ENCODE assay signal across 15 mouse cellular contexts in genomic region chr6:127879472-127879871, GRCm38 (mm10). TPM values are rescaled to one million over a fixed set of nuclear protein-coding genes. Genes with fewer than 3 reads are reported as not detected.
DNase-seq lines count a peak whose midpoint lies in the region; ATAC-seq and TF ChIP-seq lines count a peak whose summit lies in the region.
"Had no signal": no experiment of that assay in that cellular context is flagged by ENCODE, and none has a peak within 500 bp of the region (broad histone marks: within the 10 kb centered on the region; RNA-seq: fewer than 3 reads in every experiment).

No protein-coding gene starts in this region.

- H3K36me3 ChIP-seq in hindbrain, embryonic 11.5 days (ENCODE audit: control insufficient read depth, insufficient read depth, low read length), result no peaks in the 10 kb centered on the region
- no peaks in the 10 kb centered on the region for H3K36me3 ChIP-seq in hindbrain, embryonic 16.5 days (ENCODE audit: control insufficient read depth, insufficient read depth, low read length)
- H3K36me3 ChIP-seq in midbrain, postnatal 0 days (ENCODE audit: insufficient read depth, low read length), result no peaks in the 10 kb centered on the region
- H3K36me3 ChIP-seq in midbrain, embryonic 10.5 days, result no peaks in the 10 kb centered on the region
- no peaks in the 10 kb centered on the region for H3K36me3 ChIP-seq in splenic B cell, adult 2 months (ENCODE audit: control insufficient read depth, insufficient read depth, low read length, poor library complexity, severe bottlenecking)
- H3K36me3 ChIP-seq: forebrain, embryonic 15.5 days; heart, embryonic 15.5 days had no signal

- H3K4me2 ChIP-seq in hindbrain, embryonic 11.5 days (replicated peaks; ENCODE audit: low read depth, low read length), result no peak overlapping the region
- H3K4me2 ChIP-seq in hindbrain, embryonic 16.5 days (ENCODE audit: low read length), result no peak overlapping the region
- H3K4me2 ChIP-seq in midbrain, postnatal 0 days (ENCODE audit: low read depth, low read length, poor library complexity, severe bottlenecking), result no peak overlapping the region
- H3K4me2 ChIP-seq: forebrain, embryonic 15.5 days; heart, embryonic 15.5 days had no signal

- no peaks in the 10 kb centered on the region for H3K27me3 ChIP-seq in hindbrain, embryonic 11.5 days (ENCODE audit: control insufficient read depth, insufficient read depth, low read length)
- no peaks in the 10 kb centered on the region for H3K27me3 ChIP-seq in hindbrain, embryonic 16.5 days (replicated peaks; ENCODE audit: control insufficient read depth, insufficient read depth, low read length)
- H3K27me3 ChIP-seq in midbrain, postnatal 0 days (ENCODE audit: insufficient read depth, low read length), result no peaks in the 10 kb centered on the region
- H3K27me3 ChIP-seq in midbrain, embryonic 10.5 days (ENCODE audit: low read depth, poor library complexity, severe bottlenecking), result no peaks in the 10 kb centered on the region
- H3K27me3 ChIP-seq in splenic B cell, adult 2 months (ENCODE audit: control insufficient read depth, insufficient read depth, low read length, poor library complexity, severe bottlenecking), result no peaks in the 10 kb centered on the region
- H3K27me3 ChIP-seq: forebrain, embryonic 15.5 days had no signal

- no peak overlapping the region for H3K9ac ChIP-seq in hindbrain, embryonic 11.5 days (ENCODE audit: low read depth, low read length)
- H3K9ac ChIP-seq in hindbrain, embryonic 16.5 days (ENCODE audit: low read depth, low read length), result no peak overlapping the region
- H3K9ac ChIP-seq in midbrain, postnatal 0 days (replicated peaks; ENCODE audit: low read length, poor library complexity, severe bottlenecking), result no peak overlapping the region
- H3K9ac ChIP-seq: forebrain, embryonic 15.5 days; heart, embryonic 15.5 days had no signal

- H3K9me3 ChIP-seq in hindbrain, embryonic 11.5 days (ENCODE audit: control insufficient read depth, low read length), result peaks cover 4% of the 10 kb centered on the region; the same call in 1 of the 2 replicates
- H3K9me3 ChIP-seq in hindbrain, embryonic 16.5 days (ENCODE audit: control insufficient read depth, low read length), result no peaks in the 10 kb centered on the region; the same call in 1 of the 2 replicates
- H3K9me3 ChIP-seq in midbrain, postnatal 0 days (ENCODE audit: low read length), result no peaks in the 10 kb centered on the region
- peaks cover 8% of the 10 kb centered on the region for H3K9me3 ChIP-seq in midbrain, embryonic 10.5 days (replicated peaks)
- H3K9me3 ChIP-seq: forebrain, embryonic 15.5 days had no signal

- 88% methylated on average over 6 of the region's 6 CpGs for WGBS in hindbrain, embryonic 11.5 days
- WGBS in hindbrain, embryonic 16.5 days, result 88% methylated on average over 6 of the region's 6 CpGs
- 90% methylated on average over 6 of the region's 6 CpGs for WGBS in midbrain, postnatal 0 days
- WGBS in midbrain, embryonic 10.5 days, result 89% methylated on average over 6 of the region's 6 CpGs

- ATAC-seq in hindbrain, embryonic 11.5 days (ENCODE audit: low FRiP score), result no peak
- no peak for ATAC-seq in hindbrain, embryonic 16.5 days
- no peak for ATAC-seq in midbrain, postnatal 0 days (ENCODE audit: low FRiP score)
- ATAC-seq: forebrain, embryonic 15.5 days had no signal

- no peaks in the 10 kb centered on the region for H3K4me1 ChIP-seq in hindbrain, embryonic 11.5 days (replicated peaks; ENCODE audit: control insufficient read depth, insufficient read depth, low read length)
- no peaks in the 10 kb centered on the region for H3K4me1 ChIP-seq in hindbrain, embryonic 16.5 days (ENCODE audit: control insufficient read depth, insufficient read depth, low read depth, low read length)
- H3K4me1 ChIP-seq in midbrain, postnatal 0 days (ENCODE audit: insufficient read depth, low read length), result no peaks in the 10 kb centered on the region
- H3K4me1 ChIP-seq in midbrain, embryonic 10.5 days, result peaks cover 6% of the 10 kb centered on the region; the same call in 1 of the 2 replicates
- H3K4me1 ChIP-seq: forebrain, embryonic 15.5 days had no signal

- no peak overlapping the region for H3K4me3 ChIP-seq in hindbrain, embryonic 11.5 days (ENCODE audit: low read depth, low read length)
- no peak overlapping the region for H3K4me3 ChIP-seq in hindbrain, embryonic 16.5 days (ENCODE audit: low read length)
- H3K4me3 ChIP-seq in midbrain, postnatal 0 days (ENCODE audit: low read depth, low read length), result no peak overlapping the region
- H3K4me3 ChIP-seq in midbrain, embryonic 10.5 days, result no peak overlapping the region
- H3K4me3 ChIP-seq: forebrain, embryonic 15.5 days; heart, embryonic 15.5 days had no signal

- peak; percentile 39 for DNase-seq in hindbrain, embryonic 11.5 days (ENCODE audit: low spot score)
- no peak for DNase-seq in midbrain, postnatal 0 days (ENCODE audit: low spot score)
- no peak for DNase-seq in midbrain, embryonic 10.5 days (ENCODE audit: low spot score)
- peak; percentile 56 for DNase-seq in R1 (ENCODE audit: low read depth, low spot score)
- DNase-seq in splenic B cell, adult 2 months (ENCODE audit: low read depth, low spot score), result peak; percentile 22
- DNase-seq in adrenal gland, postnatal 4 days (ENCODE audit: low spot score in 2 of 2), result no peak
- DNase-seq in urinary bladder, adult 18-20 months (ENCODE audit: low spot score in 2 of 2), result no peak
- DNase-seq: adrenal gland, postnatal 10 days; cerebellum, postnatal 10 days; gastrocnemius, postnatal 25 days; lung, adult 2 months; thymus, postnatal 36 days had no signal

- peak; percentile 57 for TF ChIP-seq CTCF in midbrain, postnatal 0 days (IDR thresholded peaks at IDR 0.05)

- no peak overlapping the region for H3K27ac ChIP-seq in hindbrain, embryonic 11.5 days (ENCODE audit: low read depth, low read length)
- H3K27ac ChIP-seq in hindbrain, embryonic 16.5 days (ENCODE audit: low read depth, low read length), result no peak overlapping the region
- no peak overlapping the region for H3K27ac ChIP-seq in midbrain, postnatal 0 days (ENCODE audit: low read depth, low read length)
- H3K27ac ChIP-seq in midbrain, embryonic 10.5 days (replicated peaks), result no peak overlapping the region
- H3K27ac ChIP-seq: forebrain, embryonic 15.5 days; heart, embryonic 15.5 days had no signal

RNA-seq across cellular contexts. Expression of gene Tspan11, which starts 7.9 kb away (rescaled TPM):
- polyA plus RNA-seq in hindbrain, embryonic 11.5 days (2014; fragmentation: Nextera tagmentation; extraction: Ambion mirVana), result 17.4 and 17.9 TPM in 2 replicates
- 3.2 and 4.2 TPM in 2 replicates for polyA plus RNA-seq in hindbrain, embryonic 16.5 days (2015; fragmentation: Nextera tagmentation; extraction: Ambion mirVana)
- 5.0 and 6.5 TPM in 2 replicates for total RNA-seq in midbrain, postnatal 0 days (2014; rRNA removed)
- 2.6 and 3.0 TPM in 2 replicates for polyA plus RNA-seq in midbrain, postnatal 0 days (2015; fragmentation: Nextera tagmentation; extraction: Ambion mirVana)
- 4.7 and 9.1 TPM in 2 replicates for polyA plus RNA-seq in midbrain, embryonic 10.5 days (2016; fragmentation: Nextera tagmentation; extraction: Ambion mirVana)
- total RNA-seq in adrenal gland, postnatal 4 days (2021), result 1 to 10 TPM; 9.5 TPM

Comparison
In these comparisons a context has a peak if more than half of its experiments do, and no peak if none do; other contexts are left out.
1. DNase-seq: peak in hindbrain, embryonic 11.5 days (single experiment), R1 (single experiment) and splenic B cell, adult 2 months (single experiment); none in midbrain, postnatal 0 days (single experiment), midbrain, embryonic 10.5 days (single experiment), adrenal gland, postnatal 4 days (0 of 2) and urinary bladder, adult 18-20 months (0 of 2).